Mouse (Mus musculus) liver, embryonic 12.5 days (tissue): ENCODE results near the gene Hoxd4. TPM values are rescaled to one million over a fixed set of nuclear protein-coding genes. Genes with fewer than 3 reads are reported as not detected.

ENCODE experiments used
- ATAC-seq: fragments of 200-750 bp; cut with Nextera tagmentation; 2 replicates; pipeline ENCODE4 v1.8.0; 2017; ENCODE audit warnings: moderate number of reproducible peaks, mild to moderate bottlenecking, moderate library complexity
- H3K27ac ChIP-seq: fragments of 300-500 bp; sonication (generic); 2 replicates; pipeline ENCODE4 v1.5.1; 2016; ENCODE audit warnings: mild to moderate bottlenecking
- H3K27me3 ChIP-seq: fragments of 300-500 bp; sonication (generic); replicated peaks from 2 replicates; pipeline ENCODE4 v1.6.1; 2016; ENCODE audit warnings: mild to moderate bottlenecking, moderate library complexity
- H3K36me3 ChIP-seq: fragments of 300-500 bp; sonication (generic); 2 replicates; pipeline ENCODE4 v1.6.1; 2016; ENCODE audit warnings: mild to moderate bottlenecking, moderate library complexity
- H3K4me1 ChIP-seq: fragments of 300-500 bp; sonication (generic); 2 replicates; pipeline ENCODE4 v1.6.1; 2016
- H3K4me2 ChIP-seq: fragments of 300-500 bp; sonication (generic); 2 replicates; pipeline ENCODE4 v1.6.1; 2016; ENCODE audit warnings: mild to moderate bottlenecking, moderate library complexity
- H3K4me3 ChIP-seq: fragments of 300-500 bp; sonication (generic); 2 replicates; pipeline ENCODE4 v1.5.1; 2016; ENCODE audit warnings: mild to moderate bottlenecking, moderate library complexity
- H3K9ac ChIP-seq: fragments of 300-500 bp; sonication (generic); 2 replicates; pipeline ENCODE4 v1.6.1; 2016; ENCODE audit warnings: mild to moderate bottlenecking, moderate library complexity
- H3K9me3 ChIP-seq: fragments of 300-500 bp; sonication (generic); replicated peaks from 2 replicates; pipeline ENCODE4 v1.6.1; 2016; ENCODE audit warnings: mild to moderate bottlenecking, moderate library complexity
- WGBS: fragments of 180-500 bp; shearing (Covaris S2); methylation state at CpG from one replicate; pipeline ENCODE4 v1.1.7; 2016; ENCODE audit not compliant: insufficient replicate concordance; 5-methylcytosine and 5-hydroxymethylcytosine counted together
- polyA plus RNA-seq: library from polyadenylated mRNA; unstranded; fragments of >200 nt; fragmentation: Nextera tagmentation; extraction: Ambion mirVana; gene quantifications from 2 replicates; pipeline ENCODE4 v1.2.1, GENCODE M21; 2016

Hoxd4 gene
- polyA plus RNA-seq, 1 experiment from 2014 or later: not detected

DNA sequence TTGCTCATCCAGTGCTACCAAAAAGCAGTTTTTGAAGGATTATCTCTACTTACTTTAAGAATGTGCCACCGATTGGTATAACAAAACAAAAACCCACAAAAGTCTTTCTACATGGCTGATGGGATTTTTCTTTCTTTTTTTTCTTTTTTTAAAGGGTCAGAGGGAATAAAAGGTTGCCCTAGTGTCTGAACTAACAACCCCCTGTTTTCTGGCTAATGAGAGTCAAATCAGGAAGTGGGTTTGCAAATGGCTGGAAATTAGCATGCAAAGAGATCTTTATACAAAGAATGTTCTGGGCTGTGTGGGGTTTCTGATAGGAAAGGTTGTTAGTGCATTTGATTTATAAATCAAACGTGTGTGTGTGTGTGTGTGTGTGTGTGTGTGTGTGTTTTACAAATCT, 8.7 kb downstream of the Hoxd4 start:
- 11% methylated on average over 2 of the region's 2 CpGs for WGBS
- H3K27ac ChIP-seq: no peak overlapping the region

GRCm38 (mm10) chr2:74720955-74721491, 9.3 kb downstream of the Hoxd4 start:
- Histone ChIP-seq H3K4me1 (peaks cover 2% of the 10 kb centered on the region; the same call in 1 of the 2 replicates), H3K9me3 (no peaks in the 10 kb centered on the region), H3K4me2 (no peak overlapping the region), H3K36me3 (no peaks in the 10 kb centered on the region), H3K4me3 (no peak overlapping the region), H3K27me3 (peaks cover 99% of the 10 kb centered on the region), H3K27ac (no peak overlapping the region), H3K9ac (no peak overlapping the region)
- WGBS: 31% methylated on average over 5 of the region's 5 CpGs
- no peak for ATAC-seq

More for the DNA sequence above, 8.7 kb downstream of the Hoxd4 start:
- Histone ChIP-seq H3K4me1 (peaks cover 6% of the 10 kb centered on the region; the same call in 1 of the 2 replicates), H3K4me2 (no peak overlapping the region), H3K36me3 (no peaks in the 10 kb centered on the region), H3K9ac (no peak overlapping the region), H3K4me3 (no peak overlapping the region), H3K9me3 (no peaks in the 10 kb centered on the region), H3K27me3 (peaks cover 99% of the 10 kb centered on the region)
- ATAC-seq: no peak

- Histone ChIP-seq H3K27ac (no peak overlapping the region), H3K4me2 (no peak overlapping the region), H3K9ac (no peak overlapping the region), H3K4me3 (no peak overlapping the region), H3K9me3 (no peaks in the 10 kb centered on the region), H3K4me1 (no peaks in the 10 kb centered on the region), H3K27me3 (peaks cover 99% of the 10 kb centered on the region), H3K36me3 (no peaks in the 10 kb centered on the region)
- ATAC-seq: no peak
- 25% methylated on average over 6 of the region's 6 CpGs for WGBS
These were observed 10.2 kb downstream of the Hoxd4 start for GRCm38 (mm10) chr2:74721882-74722281.

DNA sequence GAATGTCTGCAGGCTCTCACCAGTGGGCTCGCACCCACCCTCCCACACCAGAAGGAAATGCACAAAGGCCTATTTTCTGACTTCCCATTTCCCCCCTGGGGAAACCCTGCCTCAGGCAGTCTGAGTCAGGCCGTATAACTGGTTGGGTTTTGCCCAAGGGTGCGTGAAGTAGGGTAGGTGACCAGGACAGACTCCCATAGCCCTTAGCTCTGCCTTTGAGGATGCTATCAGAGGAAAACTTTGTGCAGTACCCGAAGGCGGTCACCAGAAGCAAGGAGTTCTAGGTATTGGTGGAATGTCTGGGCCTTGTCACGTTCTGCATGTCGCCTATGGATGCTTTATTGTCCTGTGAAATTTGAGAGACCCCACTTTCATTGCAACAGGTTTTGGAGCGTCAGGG, 11.2 kb downstream of the Hoxd4 start:
- ATAC-seq: no peak
- WGBS: 15% methylated on average over 8 of the region's 8 CpGs
- Histone ChIP-seq H3K9ac (no peak overlapping the region), H3K27me3 (peaks cover 99% of the 10 kb centered on the region), H3K4me1 (peaks cover 5% of the 10 kb centered on the region; the same call in 1 of the 2 replicates), H3K9me3 (no peaks in the 10 kb centered on the region), H3K4me3 (no peak overlapping the region), H3K27ac (no peak overlapping the region), H3K4me2 (no peak overlapping the region), H3K36me3 (no peaks in the 10 kb centered on the region)

DNA sequence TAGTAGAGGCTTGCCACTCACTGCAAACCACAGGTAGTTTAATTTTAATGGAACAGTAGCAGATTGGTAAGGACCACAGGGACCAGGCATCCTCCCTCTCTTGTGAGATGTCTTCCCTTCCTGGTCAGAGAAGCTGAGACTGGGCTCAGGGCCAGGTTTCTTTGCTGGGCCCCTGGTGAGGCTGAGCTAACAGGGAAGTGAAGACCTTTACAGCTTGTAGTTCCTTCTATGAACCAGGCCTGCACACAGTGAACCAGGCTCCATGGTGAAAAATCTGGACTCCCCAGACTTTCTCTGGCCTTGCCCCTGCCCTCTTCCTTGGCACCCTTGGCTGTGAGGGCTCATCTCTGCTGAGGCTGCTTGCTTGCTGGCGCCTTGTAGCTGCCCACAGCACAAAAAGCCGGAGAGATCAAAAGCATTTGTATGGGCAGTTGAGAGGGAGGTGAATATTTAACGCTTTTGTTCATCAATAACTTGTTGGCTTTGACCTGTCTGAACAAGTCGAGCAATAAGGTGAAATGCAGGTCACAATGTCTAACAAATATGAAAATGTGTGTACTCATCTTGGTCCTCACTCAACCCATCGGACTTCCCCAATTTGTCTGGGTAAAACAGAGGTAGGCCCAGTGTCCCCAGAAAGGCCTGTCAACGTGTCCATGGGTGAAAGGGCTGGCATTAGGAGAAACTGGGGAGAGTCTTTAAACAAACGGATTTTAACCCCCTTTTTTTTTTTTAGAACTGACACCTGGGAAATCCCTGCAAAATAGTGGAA, 12.7 kb downstream of the Hoxd4 start:
- Histone ChIP-seq H3K9ac (no peak overlapping the region), H3K4me1 (peaks cover 5% of the 10 kb centered on the region; the same call in 1 of the 2 replicates), H3K27me3 (peaks cover 100% of the 10 kb centered on the region), H3K36me3 (no peaks in the 10 kb centered on the region), H3K4me2 (no peak overlapping the region), H3K27ac (no peak overlapping the region), H3K9me3 (no peaks in the 10 kb centered on the region), H3K4me3 (no peak overlapping the region)
- no peak for ATAC-seq
- 34% methylated on average over 7 of the region's 7 CpGs for WGBS

GRCm38 (mm10) chr2:74725171-74725570, 13.4 kb downstream of the Hoxd4 start:
- no peak for ATAC-seq
- H3K27me3 ChIP-seq: peaks cover 98% of the 10 kb centered on the region
- no peak overlapping the region for H3K27ac ChIP-seq
- peaks cover 5% of the 10 kb centered on the region; the same call in 1 of the 2 replicates for H3K4me1 ChIP-seq
- no peaks in the 10 kb centered on the region for H3K9me3 ChIP-seq
- no peaks in the 10 kb centered on the region for H3K36me3 ChIP-seq
- no peak overlapping the region for H3K4me2 ChIP-seq
- WGBS: 22% methylated on average over 17 of the region's 17 CpGs
- H3K4me3 ChIP-seq: no peak overlapping the region
- H3K9ac ChIP-seq: no peak overlapping the region

GRCm38 (mm10) chr2:74726551-74726950, 14.8 kb downstream of the Hoxd4 start, which contains the start of gene Gm28230:
Gm28230 (plus strand) TSS chr2:74726728.
- no peak within 1 kb of the TSS for H3K27ac ChIP-seq
- ATAC-seq: no peak
- H3K4me3 ChIP-seq: peak within 1 kb of the TSS; percentile 33
- H3K4me2 ChIP-seq: peak within 1 kb of the TSS; percentile 54
- H3K4me1 ChIP-seq: peaks cover 5% of the 10 kb centered on the region; the same call in 1 of the 2 replicates
- peaks cover 98% of the 10 kb centered on the region for H3K27me3 ChIP-seq
- H3K36me3 ChIP-seq: no peaks in the 10 kb centered on the region
- H3K9me3 ChIP-seq: no peaks in the 10 kb centered on the region
- WGBS: 26% methylated on average over 5 of the region's 5 CpGs
- no peak within 1 kb of the TSS for H3K9ac ChIP-seq

DNA sequence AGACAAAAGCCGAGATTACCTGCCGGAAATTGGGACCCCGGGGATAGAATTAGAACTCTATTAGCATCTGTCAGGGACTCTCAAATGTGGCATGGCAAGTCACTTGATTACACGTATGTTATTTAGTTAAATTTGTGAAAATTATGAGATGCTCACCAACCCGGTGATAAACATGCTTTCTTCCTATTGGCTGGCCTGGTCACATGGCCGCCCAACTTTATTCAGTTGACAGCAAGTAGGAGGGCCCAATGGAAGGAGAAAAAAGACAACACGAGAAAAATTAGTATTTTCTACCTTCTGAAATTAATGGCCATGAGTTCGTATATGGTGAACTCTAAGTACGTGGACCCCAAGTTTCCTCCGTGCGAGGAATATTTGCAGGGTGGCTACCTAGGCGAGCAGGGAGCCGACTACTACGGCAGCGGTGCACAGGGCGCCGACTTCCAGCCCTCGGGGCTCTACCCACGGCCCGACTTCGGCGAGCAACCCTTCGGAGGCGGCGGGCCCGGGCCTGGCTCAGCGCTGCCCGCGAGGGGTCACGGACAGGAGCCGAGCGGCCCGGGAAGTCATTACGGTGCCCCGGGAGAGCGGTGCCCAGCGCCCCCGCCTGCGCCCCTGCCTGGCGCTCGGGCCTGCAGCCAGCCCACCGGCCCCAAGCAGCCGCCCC, 15.4 kb downstream of the Hoxd4 start:
- 2% methylated on average over 43 of the region's 43 CpGs for WGBS
- Histone ChIP-seq H3K4me1 (peaks cover 5% of the 10 kb centered on the region; the same call in 1 of the 2 replicates), H3K27ac (no peak overlapping the region), H3K4me3 (peak overlapping the region; percentile 33), H3K27me3 (peaks cover 98% of the 10 kb centered on the region), H3K9ac (no peak overlapping the region), H3K36me3 (no peaks in the 10 kb centered on the region), H3K9me3 (no peaks in the 10 kb centered on the region), H3K4me2 (peak overlapping the region; percentile 54)
- no peak for ATAC-seq

- no peaks in the 10 kb centered on the region for H3K36me3 ChIP-seq
- H3K9ac ChIP-seq: no peak overlapping the region
- WGBS: 7% methylated on average over 25 of the region's 25 CpGs
- H3K4me3 ChIP-seq: peak overlapping the region; percentile 33
- peaks cover 5% of the 10 kb centered on the region; the same call in 1 of the 2 replicates for H3K4me1 ChIP-seq
- no peak overlapping the region for H3K27ac ChIP-seq
- ATAC-seq: no peak
- peaks cover 98% of the 10 kb centered on the region for H3K27me3 ChIP-seq
- no peaks in the 10 kb centered on the region for H3K9me3 ChIP-seq
- H3K4me2 ChIP-seq: peak overlapping the region; percentile 54
These were observed 16.0 kb downstream of the Hoxd4 start for GRCm38 (mm10) chr2:74727640-74728302.

DNA sequence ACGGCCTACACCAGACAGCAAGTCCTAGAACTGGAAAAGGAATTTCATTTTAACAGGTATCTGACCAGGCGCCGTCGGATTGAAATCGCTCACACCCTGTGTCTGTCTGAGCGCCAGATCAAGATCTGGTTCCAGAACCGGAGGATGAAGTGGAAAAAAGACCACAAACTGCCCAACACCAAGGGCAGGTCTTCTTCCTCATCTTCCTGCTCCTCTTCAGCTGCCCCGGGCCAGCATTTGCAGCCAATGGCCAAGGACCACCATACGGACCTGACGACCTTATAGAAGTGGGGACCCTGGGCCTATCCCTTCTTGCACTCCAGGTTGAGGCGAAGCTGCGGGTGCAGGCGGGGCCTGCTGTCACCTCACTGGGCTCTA, 16.6 kb downstream of the Hoxd4 start:
- H3K9ac ChIP-seq: no peak overlapping the region
- 31% methylated on average over 13 of the region's 13 CpGs for WGBS

DNA sequence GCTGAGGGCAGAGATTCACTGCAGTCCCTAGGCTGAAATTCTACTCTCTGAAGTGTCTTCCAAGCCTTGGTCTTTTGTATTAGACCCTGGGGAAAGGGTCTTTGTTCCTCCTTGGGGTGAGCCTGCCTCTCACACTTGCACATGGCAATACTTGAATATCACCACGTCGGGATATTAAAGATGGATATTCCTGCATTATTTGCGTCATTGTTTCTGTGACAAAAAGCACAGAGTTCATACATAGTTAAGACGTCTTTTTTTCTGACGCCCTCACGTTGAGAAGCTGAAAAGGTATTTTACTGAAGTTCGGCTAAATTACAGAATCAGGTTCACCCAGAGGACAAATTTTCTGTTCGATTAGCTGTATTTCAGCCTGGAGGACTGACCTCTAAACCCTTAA, 18.6 kb downstream of the Hoxd4 start:
- no peak for ATAC-seq
- Histone ChIP-seq H3K4me3 (no peak overlapping the region), H3K9ac (no peak overlapping the region), H3K27ac (no peak overlapping the region), H3K4me1 (peaks cover 5% of the 10 kb centered on the region; the same call in 1 of the 2 replicates), H3K9me3 (no peaks in the 10 kb centered on the region), H3K27me3 (peaks cover 98% of the 10 kb centered on the region), H3K36me3 (no peaks in the 10 kb centered on the region), H3K4me2 (no peak overlapping the region)
- WGBS: 21% methylated on average over 8 of the region's 8 CpGs

More for the DNA sequence above, 16.6 kb downstream of the Hoxd4 start:
- H3K4me1 ChIP-seq: peaks cover 5% of the 10 kb centered on the region; the same call in 1 of the 2 replicates
- no peak for ATAC-seq
- no peaks in the 10 kb centered on the region for H3K9me3 ChIP-seq
- H3K27ac ChIP-seq: no peak overlapping the region
- peaks cover 98% of the 10 kb centered on the region for H3K27me3 ChIP-seq
- H3K4me2 ChIP-seq: no peak overlapping the region
- H3K4me3 ChIP-seq: no peak overlapping the region
- H3K36me3 ChIP-seq: no peaks in the 10 kb centered on the region
